Mouse (Mus musculus): Measurements from ENCODE around the gene Nfu1. TPM values are rescaled to one million over a fixed set of nuclear protein-coding genes. Genes with fewer than 3 reads are reported as not detected.

Gene Nfu1
- polyA plus RNA-seq, 2 experiments = 47.7 to 51.9 TPM

DNA sequence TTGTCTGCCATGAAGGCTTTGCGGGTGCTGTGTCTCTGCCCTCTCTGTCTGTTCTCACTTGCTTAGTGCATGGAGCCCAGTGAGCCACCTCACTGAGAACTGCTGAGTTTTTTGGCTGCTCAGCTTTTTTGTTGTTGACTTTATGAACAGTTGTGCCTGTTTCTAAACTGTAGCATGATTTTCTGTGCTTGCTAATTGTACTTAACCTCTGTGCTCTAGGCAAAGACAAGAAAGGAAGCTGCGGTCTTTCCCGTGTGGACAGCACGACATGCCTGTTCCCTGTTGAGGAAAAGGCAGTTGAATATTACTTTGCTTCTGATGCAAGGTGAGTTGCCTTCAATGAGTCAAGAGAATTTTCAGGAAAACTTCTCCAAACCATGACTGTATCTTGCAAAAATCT is 54.5 kb downstream of the Nfu1 start:
- DNase-seq (ENCODE audit: low read depth in 3 of 3, low spot score in 3 of 3) (no peak), ATAC-seq (ENCODE audit: insufficient read depth) (no peak)
- Histone ChIP-seq H3K4me1 (replicated peaks; ENCODE audit: control insufficient read depth in 2 of 2, insufficient read depth in 2 of 2, low read length in 1 of 2) (no peaks in the 10 kb centered on the region), H3K27ac (no peak overlapping the region), H3K4me2 (ENCODE audit: low read depth) (no peak overlapping the region), H3K27me3 (ENCODE audit: control insufficient read depth, insufficient read depth, low read length) (no peaks in the 10 kb centered on the region), H3K9me3 (ENCODE audit: control insufficient read depth, low read length) (no peaks in the 10 kb centered on the region), H3K36me3 (replicated peaks; ENCODE audit: control insufficient read depth, insufficient read depth, low read depth) (peaks cover 14% of the 10 kb centered on the region), H3K9ac (replicated peaks) (no peak overlapping the region), H3K4me3 (ENCODE audit: insufficient read depth in 1 of 2, low read depth in 2 of 2, low read length in 2 of 2) (no peak overlapping the region)
- 79% methylated on average over 4 of the region's 4 CpGs for WGBS (ENCODE audit: insufficient replicate concordance)
- TF ChIP-seq CTCF (IDR thresholded peaks at IDR 0.05; ENCODE audit: low read depth) = no peak
- no peak for TF ChIP-seq EP300 (IDR thresholded peaks at IDR 0.05; ENCODE audit: low read depth)

DNA sequence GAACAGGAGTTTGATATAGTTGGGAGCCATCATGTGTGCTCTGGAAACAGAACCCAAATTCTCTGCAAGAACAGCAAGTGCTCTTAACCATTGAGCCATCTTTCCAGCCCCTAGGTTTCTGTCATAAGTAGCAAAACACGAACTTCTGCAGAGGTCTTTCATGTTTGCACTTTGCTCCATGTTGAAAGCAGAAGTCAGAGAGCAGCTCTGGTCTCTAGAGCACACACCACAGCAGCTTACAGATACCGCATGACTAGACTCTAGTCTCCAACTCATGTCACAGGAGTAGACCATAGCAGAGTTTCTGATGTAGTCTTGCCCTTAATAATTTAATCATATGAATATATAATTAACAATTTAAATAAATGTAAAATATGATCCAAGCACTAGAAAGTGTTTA is 59.2 kb downstream of the Nfu1 start:
- 52% methylated on average over 2 of the region's 2 CpGs for WGBS (ENCODE audit: insufficient replicate concordance)
- Histone ChIP-seq H3K9ac (replicated peaks) (no peak overlapping the region), H3K9me3 (ENCODE audit: control insufficient read depth, low read length) (no peaks in the 10 kb centered on the region), H3K27me3 (ENCODE audit: control insufficient read depth, insufficient read depth, low read length) (no peaks in the 10 kb centered on the region), H3K4me3 (ENCODE audit: insufficient read depth in 1 of 2, low read depth in 2 of 2, low read length in 2 of 2) (no peak overlapping the region), H3K36me3 (replicated peaks; ENCODE audit: control insufficient read depth, insufficient read depth, low read depth) (peaks cover 12% of the 10 kb centered on the region), H3K4me1 (replicated peaks; ENCODE audit: control insufficient read depth in 2 of 2, insufficient read depth in 2 of 2, low read length in 1 of 2) (peaks cover 0 to 7% of the 10 kb centered on the region in 2 experiments; a peak in 2 of 4 replicates), H3K27ac (no peak overlapping the region), H3K4me2 (ENCODE audit: low read depth) (no peak overlapping the region)
- TF ChIP-seq CTCF (IDR thresholded peaks at IDR 0.05; ENCODE audit: low read depth) (no peak), EP300 (IDR thresholded peaks at IDR 0.05; ENCODE audit: low read depth) (no peak)
- DNase-seq (ENCODE audit: low read depth in 3 of 3, low spot score in 3 of 3) (no peak), ATAC-seq (ENCODE audit: insufficient read depth) (no peak)

DNA sequence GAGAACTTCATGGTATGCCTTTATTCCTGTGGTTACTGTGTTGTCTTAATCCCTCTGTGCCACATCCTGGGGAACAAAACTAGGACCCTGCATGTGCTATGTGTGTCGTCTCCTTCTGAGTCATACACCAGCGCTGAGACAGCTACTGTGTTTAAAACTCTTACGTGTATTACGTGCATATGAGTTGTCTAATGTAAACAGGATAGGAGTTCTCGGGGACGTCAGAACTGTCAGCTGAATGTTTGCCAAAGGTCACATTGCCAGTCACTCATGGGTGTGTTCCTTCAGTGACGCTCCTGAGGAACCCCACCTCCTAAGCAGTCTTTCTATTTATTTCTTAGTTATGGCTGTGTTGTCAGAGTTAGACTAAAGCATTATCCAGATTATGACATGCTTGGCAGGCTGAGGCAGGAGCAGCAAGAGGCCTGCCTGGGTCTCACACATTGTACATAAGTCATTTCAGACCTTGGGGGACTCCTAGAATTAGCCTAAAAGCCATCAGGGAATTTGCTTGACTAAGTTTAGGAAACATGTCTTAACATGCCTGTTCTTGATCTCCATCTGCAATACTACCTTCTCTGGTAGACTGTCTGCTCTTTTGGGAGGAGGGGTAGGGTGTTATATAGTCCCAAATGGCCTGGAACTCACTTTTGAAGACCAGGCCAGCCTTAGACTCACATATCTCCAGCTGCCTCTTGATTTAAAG is 60.3 kb downstream of the Nfu1 start:
- no peak overlapping the region for H3K4me2 ChIP-seq (ENCODE audit: low read depth)
- H3K36me3 ChIP-seq (replicated peaks; ENCODE audit: control insufficient read depth, insufficient read depth, low read depth) = peaks cover 10% of the 10 kb centered on the region
- no peaks in the 10 kb centered on the region for H3K9me3 ChIP-seq (ENCODE audit: control insufficient read depth, low read length)
- DNase-seq (ENCODE audit: low read depth in 3 of 3, low spot score in 3 of 3) = no peak
- 64% methylated on average over 7 of the region's 7 CpGs for WGBS (ENCODE audit: insufficient replicate concordance)
- H3K27me3 ChIP-seq (ENCODE audit: control insufficient read depth, insufficient read depth, low read length) = no peaks in the 10 kb centered on the region
- TF ChIP-seq CTCF (IDR thresholded peaks at IDR 0.05; ENCODE audit: low read depth) = no peak
- no peak for TF ChIP-seq EP300 (IDR thresholded peaks at IDR 0.05; ENCODE audit: low read depth)
- H3K4me1 ChIP-seq (replicated peaks; ENCODE audit: control insufficient read depth in 2 of 2, insufficient read depth in 2 of 2, low read length in 1 of 2) = peaks cover 0 to 7% of the 10 kb centered on the region in 2 experiments; a peak in 2 of 4 replicates
- no peak overlapping the region for H3K9ac ChIP-seq (replicated peaks)
- H3K27ac ChIP-seq = no peak overlapping the region
- ATAC-seq (ENCODE audit: insufficient read depth) = no peak
- no peak overlapping the region for H3K4me3 ChIP-seq (ENCODE audit: insufficient read depth in 1 of 2, low read depth in 2 of 2, low read length in 2 of 2)

DNA sequence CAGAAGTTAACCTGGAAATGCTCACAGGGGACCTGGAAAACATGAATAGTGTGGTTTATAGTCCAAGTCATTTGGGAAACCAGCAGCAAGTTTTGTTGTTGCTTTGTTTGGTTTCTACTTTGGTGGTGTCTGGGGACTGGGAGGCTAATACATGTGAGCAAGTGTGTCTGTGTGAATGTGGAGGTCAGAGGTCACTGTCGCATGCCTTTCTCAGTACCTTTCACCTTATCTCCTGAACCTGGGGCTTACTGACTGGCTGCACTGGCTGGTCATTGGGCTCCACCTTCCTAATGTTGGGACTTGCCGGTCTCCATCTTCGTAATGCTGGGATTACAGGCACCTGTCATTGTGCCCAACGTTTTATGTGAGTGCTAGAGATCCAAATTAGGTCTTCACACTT is 61.6 kb downstream of the Nfu1 start:
- Histone ChIP-seq H3K36me3 (replicated peaks; ENCODE audit: control insufficient read depth, insufficient read depth, low read depth) (peaks cover 10% of the 10 kb centered on the region), H3K27ac (no peak overlapping the region), H3K9me3 (ENCODE audit: control insufficient read depth, low read length) (no peaks in the 10 kb centered on the region), H3K4me3 (ENCODE audit: insufficient read depth in 1 of 2, low read depth in 2 of 2, low read length in 2 of 2) (no peak overlapping the region), H3K4me1 (replicated peaks; ENCODE audit: control insufficient read depth in 2 of 2, insufficient read depth in 2 of 2, low read length in 1 of 2) (peaks cover 0 to 13% of the 10 kb centered on the region in 2 experiments; a peak in 2 of 4 replicates), H3K27me3 (ENCODE audit: control insufficient read depth, insufficient read depth, low read length) (no peaks in the 10 kb centered on the region), H3K9ac (replicated peaks) (no peak overlapping the region), H3K4me2 (ENCODE audit: low read depth) (no peak overlapping the region)
- DNase-seq (ENCODE audit: low read depth in 3 of 3, low spot score in 3 of 3) (no peak), ATAC-seq (ENCODE audit: insufficient read depth) (no peak)
- WGBS (ENCODE audit: insufficient replicate concordance) = 73% methylated on average over 4 of the region's 4 CpGs
- TF ChIP-seq EP300 (IDR thresholded peaks at IDR 0.05; ENCODE audit: low read depth) (no peak), CTCF (IDR thresholded peaks at IDR 0.05; ENCODE audit: low read depth) (no peak)

DNA sequence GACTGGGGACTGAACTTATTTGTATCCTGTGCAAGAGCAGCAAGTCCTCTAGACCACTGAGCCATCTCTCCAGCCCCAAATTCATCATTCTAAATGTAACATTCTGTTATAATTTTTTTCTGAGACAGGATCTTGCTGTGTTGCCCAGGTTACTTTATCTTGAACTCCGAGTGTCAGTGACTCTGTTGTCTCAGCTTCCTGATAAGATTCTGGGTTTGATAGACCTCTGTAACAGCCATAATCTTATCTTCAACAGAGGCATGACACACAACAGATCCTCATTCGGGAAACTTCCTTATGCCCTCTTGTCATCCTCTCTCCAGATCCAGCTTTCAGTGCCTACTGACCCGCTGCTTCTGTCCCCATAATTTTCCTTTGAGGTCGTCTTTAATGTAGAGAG is 63.7 kb downstream of the Nfu1 start:
- ATAC-seq (ENCODE audit: insufficient read depth) (0 out of 2 replicates have a peak, but pooled peaks have one; percentile 28), DNase-seq (ENCODE audit: low read depth in 3 of 3, low spot score in 3 of 3) (no peak)
- H3K4me3 ChIP-seq (ENCODE audit: insufficient read depth in 1 of 2, low read depth in 2 of 2, low read length in 2 of 2) = no peak overlapping the region
- no peak overlapping the region for H3K27ac ChIP-seq
- no peaks in the 10 kb centered on the region for H3K27me3 ChIP-seq (ENCODE audit: control insufficient read depth, insufficient read depth, low read length)
- peaks cover 0 to 16% of the 10 kb centered on the region in 2 experiments; a peak in 2 of 4 replicates for H3K4me1 ChIP-seq (replicated peaks; ENCODE audit: control insufficient read depth in 2 of 2, insufficient read depth in 2 of 2, low read length in 1 of 2)
- WGBS (ENCODE audit: insufficient replicate concordance) = 22% methylated on average over 4 of the region's 4 CpGs
- H3K9me3 ChIP-seq (ENCODE audit: control insufficient read depth, low read length) = no peaks in the 10 kb centered on the region
- peaks cover 11% of the 10 kb centered on the region for H3K36me3 ChIP-seq (replicated peaks; ENCODE audit: control insufficient read depth, insufficient read depth, low read depth)
- no peak overlapping the region for H3K9ac ChIP-seq (replicated peaks)
- H3K4me2 ChIP-seq (ENCODE audit: low read depth) = no peak overlapping the region
- TF ChIP-seq CTCF (IDR thresholded peaks at IDR 0.05; ENCODE audit: low read depth) (no peak), EP300 (IDR thresholded peaks at IDR 0.05; ENCODE audit: low read depth) (no peak)

Measured in liver, embryonic 14.5 days (tissue).